Mouse (Mus musculus) central nervous system, embryonic 11.5 days (tissue): ENCODE results near the gene Dgkk. TPM values are rescaled to one million over a fixed set of nuclear protein-coding genes. Genes with fewer than 3 reads are reported as not detected.

ENCODE experiments used
- polyA plus RNA-seq: library from polyadenylated mRNA; depleted of rRNA; stranded (reverse); fragments of >200 nt; gene quantifications from 2 replicates; pipeline ENCODE4 v1.2.3, GENCODE M21; 2012; rRNA removed

Dgkk gene
- polyA plus RNA-seq: 0.50 and 1.2 TPM in 2 replicates

DNA sequence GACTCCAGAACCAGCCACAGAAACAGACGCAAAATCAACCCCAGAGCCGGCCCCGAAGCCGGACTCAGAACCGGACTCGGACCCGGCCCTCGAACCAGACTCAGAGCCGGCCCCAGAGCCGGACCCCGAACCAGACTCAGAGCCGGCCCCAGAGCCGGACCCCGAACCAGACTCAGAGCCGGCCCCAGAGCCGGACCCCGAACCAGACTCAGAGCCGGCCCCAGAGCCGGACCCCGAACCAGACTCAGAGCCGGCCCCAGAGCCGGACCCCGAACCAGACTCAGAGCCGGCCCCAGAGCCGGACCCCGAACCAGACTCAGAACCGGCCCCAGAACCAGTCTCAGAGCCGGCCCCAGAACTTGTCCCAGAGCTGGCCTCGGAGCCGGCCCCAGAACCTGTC lies at the start of gene Dgkk:
Dgkk (plus strand) TSS at position 301 of the 400 bp plus-strand sequence.

